ENCODE assay signal across 8 mouse cellular contexts in genomic region chr2:170193211-170193610, GRCm38 (mm10). TPM values are rescaled to one million over a fixed set of nuclear protein-coding genes. Genes with fewer than 3 reads are reported as not detected.
DNase-seq lines count a peak whose midpoint lies in the region; ATAC-seq lines count a peak whose summit lies in the region.

No protein-coding gene starts in this region.

- peak overlapping the region; percentile 22; the same call in 1 of the 2 replicates for H3K4me3 ChIP-seq in kidney, embryonic 14.5 days (ENCODE audit: low read length)
- H3K4me3 ChIP-seq in brown adipose tissue, adult 24 weeks (ENCODE audit: insufficient read depth, low read depth, low read length), result peak overlapping the region; percentile 32
- peak overlapping the region; percentile 22 for H3K4me3 ChIP-seq in hindbrain, embryonic 12.5 days
- H3K4me3 ChIP-seq in midbrain, embryonic 10.5 days, result peak overlapping the region; percentile 48

- no peak for DNase-seq in kidney, adult 9 months
- peak; percentile 37 for DNase-seq in midbrain, embryonic 10.5 days (ENCODE audit: low spot score)
- no peak for DNase-seq in cerebellum, adult 9-11 months
- no peak for DNase-seq in testis, postnatal 10 days (ENCODE audit: low spot score)
- DNase-seq in left cerebral cortex, adult 11 months (ENCODE audit: low spot score), result no peak

- WGBS in kidney, embryonic 14.5 days, result 3% methylated on average over 10 of the region's 10 CpGs
- 2% methylated on average over 10 of the region's 10 CpGs for WGBS in hindbrain, embryonic 12.5 days
- 2% methylated on average over 10 of the region's 10 CpGs for WGBS in midbrain, embryonic 10.5 days

- no peaks in the 10 kb centered on the region for H3K36me3 ChIP-seq in kidney, embryonic 14.5 days (ENCODE audit: control insufficient read depth, insufficient read depth, low read length)
- H3K36me3 ChIP-seq in hindbrain, embryonic 12.5 days, result no peaks in the 10 kb centered on the region
- H3K36me3 ChIP-seq in midbrain, embryonic 10.5 days, result no peaks in the 10 kb centered on the region

- H3K4me1 ChIP-seq in kidney, embryonic 14.5 days (ENCODE audit: control insufficient read depth, insufficient read depth, low read length), result peaks cover 4% of the 10 kb centered on the region; the same call in 1 of the 2 replicates
- no peaks in the 10 kb centered on the region; the same call in 1 of the 2 replicates for H3K4me1 ChIP-seq in brown adipose tissue, adult 24 weeks (ENCODE audit: control insufficient read depth, insufficient read depth, insufficient read length, low read length)
- H3K4me1 ChIP-seq in hindbrain, embryonic 12.5 days, result peaks cover 16% of the 10 kb centered on the region
- peaks cover 24% of the 10 kb centered on the region for H3K4me1 ChIP-seq in midbrain, embryonic 10.5 days

- 0 out of 2 replicates have a peak, but pooled peaks cover 3% of the 10 kb centered on the region for H3K9me3 ChIP-seq in kidney, embryonic 14.5 days (ENCODE audit: control insufficient read depth, low read length)
- H3K9me3 ChIP-seq in hindbrain, embryonic 12.5 days (replicated peaks), result no peaks in the 10 kb centered on the region
- H3K9me3 ChIP-seq in midbrain, embryonic 10.5 days (replicated peaks), result 0 out of 2 replicates have a peak, but pooled peaks cover 4% of the 10 kb centered on the region

- H3K9ac ChIP-seq in kidney, embryonic 14.5 days (ENCODE audit: low read depth, low read length), result 0 out of 2 replicates have a peak overlapping the region, but pooled peaks have one; percentile 23
- peak overlapping the region; percentile 40; the same call in 1 of the 2 replicates for H3K9ac ChIP-seq in hindbrain, embryonic 12.5 days

- no peak overlapping the region for H3K27ac ChIP-seq in kidney, embryonic 14.5 days (ENCODE audit: low read depth, low read length)
- H3K27ac ChIP-seq in brown adipose tissue, adult 24 weeks (replicated peaks; ENCODE audit: low read depth, low read length), result no peak overlapping the region
- peak overlapping the region; percentile 83 for H3K27ac ChIP-seq in hindbrain, embryonic 12.5 days
- peak overlapping the region; percentile 85 for H3K27ac ChIP-seq in midbrain, embryonic 10.5 days (replicated peaks)

- no peaks in the 10 kb centered on the region for H3K27me3 ChIP-seq in kidney, embryonic 14.5 days (ENCODE audit: control insufficient read depth, insufficient read depth, low read length)
- H3K27me3 ChIP-seq in hindbrain, embryonic 12.5 days, result no peaks in the 10 kb centered on the region
- H3K27me3 ChIP-seq in midbrain, embryonic 10.5 days (ENCODE audit: low read depth, poor library complexity, severe bottlenecking), result peaks cover 11% of the 10 kb centered on the region; the same call in 1 of the 2 replicates

- peak overlapping the region; percentile 39 for H3K4me2 ChIP-seq in kidney, embryonic 14.5 days (replicated peaks; ENCODE audit: low read depth, low read length)
- peak overlapping the region; percentile 51 for H3K4me2 ChIP-seq in hindbrain, embryonic 12.5 days (replicated peaks)

- peak; percentile 19; the same call in 1 of the 2 replicates for ATAC-seq in kidney, embryonic 14.5 days (ENCODE audit: low FRiP score, low TSS enrichment)
- ATAC-seq in hindbrain, embryonic 12.5 days (ENCODE audit: low FRiP score), result peak; percentile 83

RNA-seq across cellular contexts. Expression of gene Zfp217, which starts 45.3 kb away (rescaled TPM):
- 5.6 and 6.0 TPM in 2 replicates for polyA plus RNA-seq in kidney, embryonic 14.5 days (2014; fragmentation: Nextera tagmentation; extraction: Ambion mirVana)
- polyA plus RNA-seq in brown adipose tissue, adult 24 weeks (2012; ENCODE audit: insufficient read depth, insufficient read length, missing spikeins), result 5.3 and 7.2 TPM in 2 replicates
- 3.7 and 3.9 TPM in 2 replicates for polyA plus RNA-seq in hindbrain, embryonic 12.5 days (2016; fragmentation: Nextera tagmentation; extraction: Ambion mirVana)
- 2.8 and 2.9 TPM in 2 replicates for polyA plus RNA-seq in midbrain, embryonic 10.5 days (2016; fragmentation: Nextera tagmentation; extraction: Ambion mirVana)

Comparison
In these comparisons a context has a peak if more than half of its experiments do, and no peak if none do; other contexts are left out.
1. H3K27ac ChIP-seq: peak in hindbrain, embryonic 12.5 days (single experiment) and midbrain, embryonic 10.5 days (single experiment); none in kidney, embryonic 14.5 days (single experiment) and brown adipose tissue, adult 24 weeks (single experiment).
2. Peak in every context shown above with its lines, with median percentiles within 50 percentile points of each other: H3K4me3 ChIP-seq.